Mouse (Mus musculus) MEL (cell line): ENCODE measurements at regions not wholly inside any gene's neighbourhood (a gene's known extent, or its start where the extent isn't known, plus 50 kb on each side); places are given as distances from the start of the nearest gene placed in this dataset.

Experiments
- DNase-seq: peaks from one replicate; pipeline ENCODE4 v3.0.0; 2011; ENCODE audit warnings: low read depth, low spot score
- H3K27ac ChIP-seq: 2 replicates; pipeline ENCODE4 v1.5.1; 2012; ENCODE audit warnings: low read depth, mild to moderate bottlenecking, control low read depth, low read length, moderate library complexity; ENCODE audit not compliant: control insufficient read depth
- H3K27me3 ChIP-seq, 2 experiments: fragments of 150-350 bp in 1 of 2; sonication (generic) in 1 of 2; 2 replicates each; pipeline ENCODE4 v1.6.1; 2012; ENCODE audit warnings: low read length in 2 of 2, mild to moderate bottlenecking in 2 of 2, improper control_type of control experiment in 1 of 2, moderate library complexity in 1 of 2; ENCODE audit not compliant: insufficient read depth in 2 of 2, control insufficient read depth in 1 of 2
- H3K36me3 ChIP-seq, 2 experiments: 2 replicates each; pipeline ENCODE4 v1.6.1; 2012 to 2014; ENCODE audit warnings: low read length in 2 of 2, improper control_type of control experiment in 1 of 2, inconsistent platforms in 1 of 2, mild to moderate bottlenecking in 1 of 2; ENCODE audit not compliant: insufficient read depth in 2 of 2, control insufficient read depth in 1 of 2
- H3K4me1 ChIP-seq, 2 experiments: fragments of 150-350 bp in 1 of 2; sonication (generic) in 1 of 2; 2 replicates each; pipeline ENCODE4 v1.6.1; 2012; ENCODE audit warnings: low read length in 2 of 2, improper control_type of control experiment in 1 of 2, mild to moderate bottlenecking in 1 of 2; ENCODE audit not compliant: insufficient read depth in 2 of 2, control insufficient read depth in 1 of 2
- H3K4me3 ChIP-seq, 2 experiments: fragments of 150-350 bp in 1 of 2; sonication (generic) in 1 of 2; 2 replicates each; pipeline ENCODE4 v1.5.1; 2012; ENCODE audit warnings: low read depth in 2 of 2, low read length in 2 of 2, mild to moderate bottlenecking in 2 of 2, moderate library complexity in 2 of 2, control low read depth in 1 of 2, improper control_type of control experiment in 1 of 2; ENCODE audit not compliant: control insufficient read depth in 1 of 2, insufficient read depth in 1 of 2
- H3K79me2 ChIP-seq: 2 replicates; pipeline ENCODE4 v1.6.1; 2012; ENCODE audit warnings: mild to moderate bottlenecking, low read length, moderate library complexity; ENCODE audit not compliant: control insufficient read depth, poor library complexity, insufficient read depth
- H3K9ac ChIP-seq: 2 replicates; pipeline ENCODE4 v1.6.1; 2012; ENCODE audit warnings: low read depth, mild to moderate bottlenecking, control low read depth, low read length, moderate library complexity; ENCODE audit not compliant: control insufficient read depth, poor library complexity, severe bottlenecking
- H3K9me3 ChIP-seq: fragments of 150-350 bp; sonication (generic); replicated peaks from 2 replicates; pipeline ENCODE4 v1.6.1; 2012; ENCODE audit warnings: mild to moderate bottlenecking, low read length, improper control_type of control experiment, moderate library complexity; ENCODE audit not compliant: insufficient read depth
- CHD2 ChIP-seq: IDR thresholded peaks from 2 replicates; pipeline ENCODE4 v1.6.1; 2011; ENCODE audit warnings: low read length, improper control_type of control experiment
- E2F4 ChIP-seq: IDR thresholded peaks from 2 replicates; pipeline ENCODE4 v1.6.1; 2011; ENCODE audit warnings: low read depth, low read length, improper control_type of control experiment, borderline replicate concordance
- ELF1 ChIP-seq: IDR thresholded peaks from 2 replicates; pipeline ENCODE4 v1.6.1; 2014; ENCODE audit warnings: low read depth, mild to moderate bottlenecking, inconsistent platforms, low read length, improper control_type of control experiment, moderate library complexity
- ETS1 ChIP-seq: IDR thresholded peaks from 2 replicates; pipeline ENCODE4 v1.6.1; 2012; ENCODE audit warnings: low read depth, mild to moderate bottlenecking, inconsistent platforms, low read length, improper control_type of control experiment, moderate library complexity
- GATA1 ChIP-seq: IDR thresholded peaks from 2 replicates; pipeline ENCODE4 v1.6.1; 2011; ENCODE audit warnings: low read depth, low read length, improper control_type of control experiment
- HCFC1 ChIP-seq: IDR thresholded peaks from 2 replicates; pipeline ENCODE4 v1.6.1; 2012; ENCODE audit warnings: low read depth, mild to moderate bottlenecking, inconsistent platforms, low read length, improper control_type of control experiment, moderate library complexity
- JUND ChIP-seq: IDR thresholded peaks from 2 replicates; pipeline ENCODE4 v1.6.1; 2011; ENCODE audit warnings: low read depth, mild to moderate bottlenecking, improper control_type of control experiment, low read length
- KAT2A ChIP-seq: conservative IDR thresholded peaks from 2 replicates; pipeline ENCODE4 v1.6.1; 2012; ENCODE audit warnings: low read depth, low read length, improper control_type of control experiment, inconsistent platforms
- MAZ ChIP-seq: IDR thresholded peaks from 2 replicates; pipeline ENCODE4 v1.6.1; 2012; ENCODE audit warnings: low read depth, mild to moderate bottlenecking, inconsistent platforms, low read length, improper control_type of control experiment
- MEF2A ChIP-seq: IDR thresholded peaks from 2 replicates; pipeline ENCODE4 v1.6.1; 2014; ENCODE audit warnings: low read depth, mild to moderate bottlenecking, inconsistent platforms, low read length, improper control_type of control experiment; ENCODE audit not compliant: poor library complexity, insufficient replicate concordance, severe bottlenecking; ENCODE audit errors: extremely low read depth
- MXI1 ChIP-seq: IDR thresholded peaks from 2 replicates; pipeline ENCODE4 v1.6.1; 2011; ENCODE audit warnings: mild to moderate bottlenecking, low read depth, low read length, improper control_type of control experiment
- NELFE ChIP-seq: IDR thresholded peaks from 2 replicates; pipeline ENCODE4 v1.6.1; 2011; ENCODE audit warnings: low read depth, low read length, improper control_type of control experiment
- NRF1 ChIP-seq: IDR thresholded peaks from 2 replicates; pipeline ENCODE4 v1.6.1; 2014; ENCODE audit warnings: low read depth, mild to moderate bottlenecking, inconsistent platforms, low read length, improper control_type of control experiment, moderate library complexity; ENCODE audit not compliant: poor library complexity, insufficient read depth, severe bottlenecking
- RCOR1 ChIP-seq: IDR thresholded peaks from 2 replicates; pipeline ENCODE4 v1.6.1; 2012; ENCODE audit warnings: low read depth, mild to moderate bottlenecking, inconsistent platforms, low read length, improper control_type of control experiment
- SMC3 ChIP-seq: IDR thresholded peaks from 2 replicates; pipeline ENCODE4 v1.6.1; 2011; ENCODE audit warnings: low read depth, low read length, improper control_type of control experiment
- TAL1 ChIP-seq: IDR thresholded peaks from 2 replicates; pipeline ENCODE4 v1.6.1; 2012; ENCODE audit warnings: mild to moderate bottlenecking, inconsistent platforms, low read length, moderate library complexity, mixed read lengths
- USF2 ChIP-seq, 2 experiments: IDR thresholded peaks; 2 replicates each; pipeline ENCODE4 v1.6.1; 2011 to 2012; ENCODE audit warnings: improper control_type of control experiment in 2 of 2, low read length in 2 of 2, borderline replicate concordance in 1 of 2, inconsistent platforms in 1 of 2, low read depth in 1 of 2, mild to moderate bottlenecking in 1 of 2; ENCODE audit not compliant: insufficient read depth in 1 of 2
- ZC3H11A ChIP-seq: IDR thresholded peaks from 2 replicates; pipeline ENCODE4 v1.6.1; 2012; ENCODE audit warnings: low read depth, mild to moderate bottlenecking, inconsistent platforms, low read length, improper control_type of control experiment
- ZMIZ1 ChIP-seq: IDR thresholded peaks from 2 replicates; pipeline ENCODE4 v1.6.1; 2012; ENCODE audit warnings: low read depth, mild to moderate bottlenecking, inconsistent platforms, low read length, improper control_type of control experiment, moderate library complexity
- ZNF384 ChIP-seq: IDR thresholded peaks from 2 replicates; pipeline ENCODE4 v1.6.1; 2012; ENCODE audit warnings: low read depth, mild to moderate bottlenecking, inconsistent platforms, low read length, improper control_type of control experiment

- H3K4me1 ChIP-seq, result peaks cover 0 to 4% of the 10 kb centered on the region in 2 experiments; a peak in 1 of 4 replicates
- no peaks in the 10 kb centered on the region for H3K36me3 ChIP-seq
- H3K9me3 ChIP-seq, result no peaks in the 10 kb centered on the region
- H3K27ac ChIP-seq, result no peak overlapping the region
- peaks cover 5 to 6% of the 10 kb centered on the region in 2 experiments; a peak in 2 of 4 replicates for H3K27me3 ChIP-seq
- no peak overlapping the region for H3K9ac ChIP-seq
- no peak overlapping the region for H3K4me3 ChIP-seq
- H3K79me2 ChIP-seq, result no peaks in the 10 kb centered on the region
- no peak for DNase-seq
- no peak for TF ChIP-seq NRF1
- TF ChIP-seq CHD2, result no peak
- TF ChIP-seq JUND, result no peak
- TF ChIP-seq ZC3H11A, result no peak
- TF ChIP-seq TAL1, result no peak
- no peak for TF ChIP-seq MXI1
- TF ChIP-seq RCOR1, result no peak
- TF ChIP-seq ELF1, result no peak
- TF ChIP-seq HCFC1, result no peak
- no peak for TF ChIP-seq ETS1
- TF ChIP-seq ZMIZ1, result no peak
- no peak for TF ChIP-seq E2F4
- TF ChIP-seq MEF2A, result no peak
- TF ChIP-seq SMC3, result no peak
- no peak for TF ChIP-seq KAT2A
- no peak for TF ChIP-seq MAZ
- no peak for TF ChIP-seq ZNF384
- TF ChIP-seq GATA1, result no peak
- no peak for TF ChIP-seq USF2 (IDR thresholded peaks at IDR 0.05; ENCODE audit: borderline replicate concordance in 1 of 2, insufficient read depth in 1 of 2, low read depth in 1 of 2, low read length in 2 of 2)
- no peak for TF ChIP-seq NELFE
These were observed 63.5 kb upstream of the Fzd7 start for GRCm38 (mm10) chr1:59418748-59419147.
